Mouse (Mus musculus): ENCODE measurements around the gene Cyp4a29. TPM values are rescaled to one million over a fixed set of nuclear protein-coding genes. Genes with fewer than 3 reads are reported as not detected.
"Not testable (repeated sequence)": the region's sequence is repeated elsewhere in the genome, so short reads cannot be mapped to it uniquely, and the experiment has no call there.

Cyp4a29 gene
- not detected in 2 replicates for total RNA-seq (2017)

- ATAC-seq (replicated peaks in 1 of 2; ENCODE audit: insufficient read depth in 1 of 2, low FRiP score in 2 of 2, low TSS enrichment in 1 of 2, low read depth in 1 of 2, poor library complexity in 2 of 2, severe bottlenecking in 2 of 2), result no peak
Observed at GRCm38 (mm10) chr4:115241784-115242183, at the start of gene Cyp4a29. TSS of gene Cyp4a29 (plus strand) at chr4:115242084.

GRCm38 (mm10) chr4:115232901-115233300 lies 9.0 kb upstream of the Cyp4a29 start:
- ATAC-seq (replicated peaks in 1 of 2; ENCODE audit: insufficient read depth in 1 of 2, low FRiP score in 2 of 2, low TSS enrichment in 1 of 2, low read depth in 1 of 2, poor library complexity in 2 of 2, severe bottlenecking in 2 of 2), result not testable (repeated sequence)

DNA sequence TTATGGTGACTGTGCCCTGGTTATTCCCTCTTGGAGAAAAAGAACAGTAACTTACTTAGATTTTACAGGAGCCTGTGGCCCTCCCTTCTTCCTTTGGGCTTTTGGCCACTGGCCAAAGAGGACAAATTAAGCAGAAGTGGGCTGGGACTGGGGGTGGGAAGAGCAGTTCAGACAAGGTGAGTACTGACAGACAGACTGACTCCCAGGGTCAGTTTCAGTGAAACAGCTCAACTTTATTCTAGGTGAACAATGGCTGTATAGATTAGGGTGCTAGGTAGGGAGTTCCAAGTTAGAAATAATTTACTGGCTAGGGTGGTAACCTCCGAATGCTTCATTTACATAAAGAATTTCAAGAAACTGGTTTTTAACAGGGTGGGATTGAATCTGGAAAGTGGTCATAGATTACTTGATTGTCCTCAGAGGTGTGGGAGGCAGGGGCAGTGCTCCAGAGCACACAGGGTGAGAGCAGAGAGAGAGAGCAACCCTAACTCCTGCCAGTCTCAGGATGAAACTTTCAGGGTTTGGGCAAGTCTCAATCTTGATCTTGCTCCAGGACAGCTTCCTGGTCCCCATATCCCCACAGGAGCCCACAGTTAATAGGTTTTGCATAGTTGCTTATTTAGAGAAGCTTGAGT lies 5.3 kb upstream of the Cyp4a29 start:
- peak in 1 of 2 experiments; percentile 32; a peak in 1 of 4 replicates for ATAC-seq (replicated peaks in 1 of 2; ENCODE audit: insufficient read depth in 1 of 2, low FRiP score in 2 of 2, low TSS enrichment in 1 of 2, low read depth in 1 of 2, poor library complexity in 2 of 2, severe bottlenecking in 2 of 2)

DNA sequence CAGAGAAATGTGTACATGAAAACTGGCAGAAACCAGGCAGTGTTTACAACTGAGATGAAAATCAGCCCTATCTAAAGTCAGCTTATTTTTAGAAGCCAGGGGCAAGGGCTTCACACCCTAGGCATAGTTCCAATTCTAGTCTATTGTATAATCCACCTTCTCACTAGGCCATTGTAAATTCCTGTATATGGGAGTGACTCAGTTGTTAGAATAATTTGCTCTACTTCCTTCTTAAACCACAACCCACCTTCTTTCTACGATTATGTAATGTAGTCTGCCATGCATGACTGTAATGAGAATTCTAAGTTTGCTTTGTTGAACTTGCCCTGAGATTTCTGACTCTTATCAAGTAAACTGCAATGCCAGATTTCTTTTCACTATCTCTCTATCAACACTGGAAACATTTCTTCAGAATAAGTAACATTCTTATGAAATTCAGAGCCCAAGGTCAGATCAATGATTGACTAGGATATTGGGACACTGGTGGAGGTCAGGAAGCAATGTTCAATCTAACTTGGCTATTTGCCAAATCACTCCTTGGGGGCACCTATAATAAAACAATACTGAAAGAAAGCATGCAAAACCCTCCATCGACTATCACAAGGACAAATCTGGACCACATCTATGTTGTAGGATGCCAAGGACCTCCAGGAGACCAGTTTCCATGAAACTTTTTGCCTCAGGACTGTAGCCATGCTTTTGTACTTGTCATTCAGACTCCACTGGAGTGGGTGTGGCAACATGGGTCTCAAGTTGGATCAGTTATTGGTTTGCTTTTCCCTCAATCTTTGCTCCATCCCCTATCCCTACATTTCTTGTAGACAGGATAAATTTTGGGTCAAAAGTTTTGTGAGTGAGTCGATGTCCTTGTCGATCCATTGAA lies 23.0 kb downstream of the Cyp4a29 start:
- ATAC-seq (replicated peaks in 1 of 2; ENCODE audit: insufficient read depth in 1 of 2, low FRiP score in 2 of 2, low TSS enrichment in 1 of 2, low read depth in 1 of 2, poor library complexity in 2 of 2, severe bottlenecking in 2 of 2), result not testable (repeated sequence)

DNA sequence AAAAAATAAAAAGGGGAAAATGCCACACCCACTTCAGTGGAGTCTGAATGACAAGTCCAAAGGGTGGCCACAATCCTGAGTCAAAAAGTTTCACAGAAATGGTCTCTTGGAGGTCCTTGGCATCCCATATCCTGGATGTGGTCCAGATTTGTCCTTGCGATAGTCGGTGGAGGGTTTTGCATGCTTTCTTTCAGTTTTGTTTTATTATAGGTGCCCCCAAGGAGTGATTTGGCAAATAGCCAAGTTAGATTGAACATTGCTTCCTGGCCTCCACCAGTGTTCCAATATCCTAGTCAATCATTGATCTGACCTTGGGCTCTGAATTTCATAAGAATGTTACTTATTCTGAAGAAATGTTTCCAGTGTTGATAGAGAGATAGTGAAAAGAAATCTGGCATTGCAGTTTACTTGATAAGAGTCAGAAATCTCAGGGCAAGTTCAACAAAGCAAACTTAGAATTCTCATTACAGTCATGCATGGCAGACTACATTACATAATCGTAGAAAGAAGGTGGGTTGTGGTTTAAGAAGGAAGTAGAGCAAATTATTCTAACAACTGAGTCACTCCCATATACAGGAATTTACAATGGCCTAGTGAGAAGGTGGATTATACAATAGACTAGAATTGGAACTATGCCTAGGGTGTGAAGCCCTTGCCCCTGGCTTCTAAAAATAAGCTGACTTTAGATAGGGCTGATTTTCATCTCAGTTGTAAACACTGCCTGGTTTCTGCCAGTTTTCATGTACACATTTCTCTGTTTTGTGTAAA lies 36.5 kb downstream of the Cyp4a29 start:
- ATAC-seq (replicated peaks in 1 of 2; ENCODE audit: insufficient read depth in 1 of 2, low FRiP score in 2 of 2, low TSS enrichment in 1 of 2, low read depth in 1 of 2, poor library complexity in 2 of 2, severe bottlenecking in 2 of 2), result not testable (repeated sequence)

GRCm38 (mm10) chr4:115280342-115280741 lies 38.5 kb downstream of the Cyp4a29 start:
- ATAC-seq (replicated peaks in 1 of 2; ENCODE audit: insufficient read depth in 1 of 2, low FRiP score in 2 of 2, low TSS enrichment in 1 of 2, low read depth in 1 of 2, poor library complexity in 2 of 2, severe bottlenecking in 2 of 2), result peak; percentile 78 to 93

GRCm38 (mm10) chr4:115280779-115281178 lies 38.9 kb downstream of the Cyp4a29 start:
- ATAC-seq (replicated peaks in 1 of 2; ENCODE audit: insufficient read depth in 1 of 2, low FRiP score in 2 of 2, low TSS enrichment in 1 of 2, low read depth in 1 of 2, poor library complexity in 2 of 2, severe bottlenecking in 2 of 2), result peak in 1 of 2 experiments; percentile 42; a peak in 1 of 4 replicates

- peak in 1 of 2 experiments; percentile 42; a peak in 1 of 4 replicates for ATAC-seq (replicated peaks in 1 of 2; ENCODE audit: insufficient read depth in 1 of 2, low FRiP score in 2 of 2, low TSS enrichment in 1 of 2, low read depth in 1 of 2, poor library complexity in 2 of 2, severe bottlenecking in 2 of 2)
Observed at GRCm38 (mm10) chr4:115281231-115281767, 39.4 kb downstream of the Cyp4a29 start.

- ATAC-seq (replicated peaks in 1 of 2; ENCODE audit: insufficient read depth in 1 of 2, low FRiP score in 2 of 2, low TSS enrichment in 1 of 2, low read depth in 1 of 2, poor library complexity in 2 of 2, severe bottlenecking in 2 of 2), result not testable (repeated sequence)
Observed at GRCm38 (mm10) chr4:115298746-115299145, 56.9 kb downstream of the Cyp4a29 start, which contains the start of gene Cyp4a12a. TSS of gene Cyp4a12a (plus strand) at chr4:115299046.

Other genes starting within 250 kb of the Cyp4a29 start
- 11.6 and 12.1 TPM in 2 replicates for gene Stil, start 241.9 kb upstream of the Cyp4a29 start, total RNA-seq (2017)
- gene Tal1, start 185.7 kb upstream of the Cyp4a29 start, total RNA-seq (2017), result 33.4 and 38.4 TPM in 2 replicates
- 26.4 and 37.5 TPM in 2 replicates for gene Pdzk1ip1, start 153.4 kb upstream of the Cyp4a29 start, total RNA-seq (2017)
- not detected in 2 replicates for gene Cyp4x1, start 107.8 kb upstream of the Cyp4a29 start, total RNA-seq (2017)
- gene Cyp4a12a, start 57.0 kb downstream of the Cyp4a29 start, total RNA-seq (2017), result not detected in 2 replicates
- not detected in 2 replicates for gene Cyp4a12b, start 169.5 kb downstream of the Cyp4a29 start, total RNA-seq (2017)
- not detected in 2 replicates for gene Cyp4a30b, start 210.5 kb downstream of the Cyp4a29 start, total RNA-seq (2017)

All from hematopoietic stem cell, adult 5-6 weeks (primary cell).